Mouse (Mus musculus): ENCODE results near the gene Cfap97d2. TPM values are rescaled to one million over a fixed set of nuclear protein-coding genes. Genes with fewer than 3 reads are reported as not detected.

Gene Cfap97d2
- polyA plus RNA-seq, 1 experiment from 2014 or later = not detected

Other genes starting within 250 kb of the Cfap97d2 start
- 101 and 110 TPM in 2 replicates for gene Gas6, start 211.4 kb upstream of the Cfap97d2 start, polyA plus RNA-seq (2015; fragmentation: Nextera tagmentation; extraction: Ambion mirVana)
- gene 1700029H14Rik, start 143.4 kb upstream of the Cfap97d2 start, polyA plus RNA-seq (2015; fragmentation: Nextera tagmentation; extraction: Ambion mirVana) = not detected in 2 replicates
- 23.4 and 24.4 TPM in 2 replicates for gene Rasa3, start 28.3 kb upstream of the Cfap97d2 start, polyA plus RNA-seq (2015; fragmentation: Nextera tagmentation; extraction: Ambion mirVana)
- gene Cdc16, start 51.8 kb downstream of the Cfap97d2 start, polyA plus RNA-seq (2015; fragmentation: Nextera tagmentation; extraction: Ambion mirVana) = 115 and 116 TPM in 2 replicates
- gene Upf3a, start 79.7 kb downstream of the Cfap97d2 start, polyA plus RNA-seq (2015; fragmentation: Nextera tagmentation; extraction: Ambion mirVana) = 24.3 and 25.4 TPM in 2 replicates
- not detected in 2 replicates for gene AF366264, start 132.5 kb downstream of the Cfap97d2 start, polyA plus RNA-seq (2015; fragmentation: Nextera tagmentation; extraction: Ambion mirVana)
- gene Champ1, start 163.8 kb downstream of the Cfap97d2 start, polyA plus RNA-seq (2015; fragmentation: Nextera tagmentation; extraction: Ambion mirVana) = 14.3 and 15.2 TPM in 2 replicates
- 51.3 and 62.7 TPM in 2 replicates for gene Coprs, start 184.4 kb downstream of the Cfap97d2 start, polyA plus RNA-seq (2015; fragmentation: Nextera tagmentation; extraction: Ambion mirVana)

All from heart, embryonic 13.5 days (tissue).